8 mouse cellular contexts compared by ENCODE assay signal in genomic region chr7:130834299-130834698, GRCm38 (mm10). TPM values are rescaled to one million over a fixed set of nuclear protein-coding genes. Genes with fewer than 3 reads are reported as not detected.
A peak's percentile ranks its signal among the peaks of the same experiment; 100 is the strongest.
DNase-seq lines count a peak whose midpoint lies in the region; ATAC-seq lines count a peak whose summit lies in the region.

No protein-coding gene starts in this region.

- H3K4me3 ChIP-seq in forebrain, embryonic 15.5 days = no peak overlapping the region
- H3K4me3 ChIP-seq in limb, embryonic 12.5 days (replicated peaks) = no peak overlapping the region
- H3K4me3 ChIP-seq in neural tube, embryonic 12.5 days = no peak overlapping the region

- peaks cover 25% of the 10 kb centered on the region for H3K4me1 ChIP-seq in forebrain, embryonic 15.5 days
- peaks cover 12% of the 10 kb centered on the region for H3K4me1 ChIP-seq in limb, embryonic 12.5 days (replicated peaks)
- H3K4me1 ChIP-seq in neural tube, embryonic 12.5 days = peaks cover 45% of the 10 kb centered on the region

- DNase-seq in cerebellum, postnatal 25 days = peak; percentile 38 to 78
- no peak for DNase-seq in cerebellum, adult 11 months
- DNase-seq in urinary bladder, postnatal 25 days (ENCODE audit: low spot score) = peak; percentile 53
- DNase-seq in urinary bladder, postnatal 14 days (ENCODE audit: low spot score) = no peak
- DNase-seq in right cerebral cortex, postnatal 36 days (ENCODE audit: low spot score in 2 of 2) = no peak

- no peak overlapping the region for H3K9ac ChIP-seq in forebrain, embryonic 15.5 days (replicated peaks)
- no peak overlapping the region for H3K9ac ChIP-seq in limb, embryonic 12.5 days (replicated peaks)
- no peak overlapping the region for H3K9ac ChIP-seq in neural tube, embryonic 12.5 days

- ATAC-seq in forebrain, embryonic 15.5 days (replicated peaks) = peak; percentile 89
- peak; percentile 99 for ATAC-seq in limb, embryonic 12.5 days (ENCODE audit: insufficient number of reproducible peaks, insufficient read depth, low FRiP score, low TSS enrichment, low read depth)
- peak; percentile 69 for ATAC-seq in neural tube, embryonic 12.5 days (ENCODE audit: low FRiP score, low read depth)

- H3K27ac ChIP-seq in forebrain, embryonic 15.5 days (replicated peaks) = no peak overlapping the region
- no peak overlapping the region for H3K27ac ChIP-seq in limb, embryonic 12.5 days
- no peak overlapping the region for H3K27ac ChIP-seq in neural tube, embryonic 12.5 days

- H3K36me3 ChIP-seq in forebrain, embryonic 15.5 days = no peaks in the 10 kb centered on the region
- H3K36me3 ChIP-seq in limb, embryonic 12.5 days = no peaks in the 10 kb centered on the region
- no peaks in the 10 kb centered on the region for H3K36me3 ChIP-seq in neural tube, embryonic 12.5 days

- no peak overlapping the region for H3K4me2 ChIP-seq in forebrain, embryonic 15.5 days (replicated peaks)
- H3K4me2 ChIP-seq in limb, embryonic 12.5 days = no peak overlapping the region
- H3K4me2 ChIP-seq in neural tube, embryonic 12.5 days (replicated peaks) = no peak overlapping the region

- no peaks in the 10 kb centered on the region for H3K9me3 ChIP-seq in forebrain, embryonic 15.5 days
- H3K9me3 ChIP-seq in limb, embryonic 12.5 days = no peaks in the 10 kb centered on the region
- no peaks in the 10 kb centered on the region for H3K9me3 ChIP-seq in neural tube, embryonic 12.5 days

- 16% methylated on average over 21 of the region's 21 CpGs for WGBS in forebrain, embryonic 15.5 days
- WGBS in limb, embryonic 12.5 days = 31% methylated on average over 21 of the region's 21 CpGs
- WGBS in neural tube, embryonic 12.5 days = 33% methylated on average over 21 of the region's 21 CpGs

- H3K27me3 ChIP-seq in forebrain, embryonic 15.5 days = peaks cover 4% of the 10 kb centered on the region; the same call in 1 of the 2 replicates
- H3K27me3 ChIP-seq in limb, embryonic 12.5 days = peaks cover 14% of the 10 kb centered on the region
- no peaks in the 10 kb centered on the region; the same call in 1 of the 2 replicates for H3K27me3 ChIP-seq in neural tube, embryonic 12.5 days (replicated peaks)

RNA-seq across cellular contexts. Expression of gene Plekha1, which starts 31.3 kb away (rescaled TPM):
- polyA plus RNA-seq in forebrain, embryonic 15.5 days (2015; fragmentation: Nextera tagmentation; extraction: Ambion mirVana) = 50.0 and 53.2 TPM in 2 replicates
- 33.3 and 37.9 TPM in 2 replicates for polyA plus RNA-seq in limb, embryonic 12.5 days (2016; fragmentation: Nextera tagmentation; extraction: Ambion mirVana)
- 57.2 and 62.0 TPM in 2 replicates for polyA plus RNA-seq in neural tube, embryonic 12.5 days (2016; fragmentation: Nextera tagmentation; extraction: Ambion mirVana)

Comparison
In these comparisons a context has a peak if more than half of its experiments do, and no peak if none do; other contexts are left out.
1. DNase-seq: peak in cerebellum, postnatal 25 days (2 of 2) and urinary bladder, postnatal 25 days (single experiment); none in cerebellum, adult 11 months (single experiment), urinary bladder, postnatal 14 days (single experiment) and right cerebral cortex, postnatal 36 days (0 of 2).
2. Peak in every context shown above with its lines, with median percentiles within 50 percentile points of each other: ATAC-seq.